Mouse (Mus musculus): ENCODE data around the gene Akr1a1.

DNA sequence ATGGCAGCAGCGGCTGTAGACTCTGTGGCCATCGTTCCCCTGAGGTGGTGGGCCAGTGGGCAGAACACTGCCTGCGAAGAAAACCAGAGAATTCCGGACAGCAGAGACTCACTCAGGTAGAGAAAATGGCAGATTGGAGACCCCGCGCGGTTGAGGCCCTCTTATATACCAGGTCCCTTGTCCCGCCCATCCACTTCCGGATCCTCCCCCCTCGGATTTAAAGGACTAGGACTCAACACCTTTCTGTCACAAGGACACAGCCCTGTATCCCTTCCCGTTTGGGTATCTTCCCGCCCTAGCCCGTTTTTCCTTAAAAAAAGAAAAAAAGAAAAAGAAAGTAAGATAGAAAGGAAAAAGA is 24.1 kb downstream of the Akr1a1 start:
- TF ChIP-seq CTCF (IDR thresholded peaks at IDR 0.05; ENCODE audit: borderline replicate concordance, insufficient read depth, low read depth, low read length), result no peak
- peak; percentile 91; the same call in 1 of the 2 replicates for TF ChIP-seq POLR2A (IDR thresholded peaks at IDR 0.05; ENCODE audit: borderline replicate concordance, insufficient read depth, low read length)

Data from cerebellum, adult 2 months (tissue).